Mouse (Mus musculus) heart, postnatal 0 days (tissue): ENCODE data around the gene RPS10-NUDT3. TPM values are rescaled to one million over a fixed set of nuclear protein-coding genes. Genes with fewer than 3 reads are reported as not detected.

Experiments
- ATAC-seq: fragments of 200-750 bp; cut with Nextera tagmentation; 2 replicates; pipeline ENCODE4 v1.8.0; 2017; ENCODE audit warnings: low read depth, moderate number of reproducible peaks, moderate library complexity; ENCODE audit not compliant: insufficient read depth
- DNase-seq: peaks from one replicate; pipeline ENCODE4 v3.0.0-alpha.2; 2016; ENCODE audit warnings: low spot score
- H3K27ac ChIP-seq: fragments of 300-500 bp; sonication (generic); 2 replicates; pipeline ENCODE4 v1.5.1; 2014; ENCODE audit warnings: low read depth, mild to moderate bottlenecking
- H3K27me3 ChIP-seq: fragments of 300-500 bp; sonication (generic); 2 replicates; pipeline ENCODE4 v1.6.1; 2014; ENCODE audit warnings: low read length, mixed read lengths; ENCODE audit not compliant: control insufficient read depth, insufficient read depth
- H3K36me3 ChIP-seq: fragments of 300-500 bp; sonication (generic); replicated peaks from 2 replicates; pipeline ENCODE4 v1.6.1; 2014; ENCODE audit warnings: low read length, mixed read lengths; ENCODE audit not compliant: control insufficient read depth, insufficient read depth
- H3K4me1 ChIP-seq: fragments of 300-500 bp; sonication (generic); 2 replicates; pipeline ENCODE4 v1.6.1; 2014; ENCODE audit warnings: antibody characterized with exemption; ENCODE audit not compliant: control insufficient read depth, insufficient read depth
- H3K4me2 ChIP-seq: fragments of 300-500 bp; sonication (generic); 2 replicates; pipeline ENCODE4 v1.6.1; 2014; ENCODE audit warnings: low read depth, mild to moderate bottlenecking, low read length, moderate library complexity
- H3K4me3 ChIP-seq: fragments of 300-500 bp; sonication (generic); 2 replicates; pipeline ENCODE4 v1.5.1; 2014; ENCODE audit warnings: low read depth, low read length
- H3K9ac ChIP-seq: fragments of 300-500 bp; sonication (generic); replicated peaks from 2 replicates; pipeline ENCODE4 v1.6.1; 2014; ENCODE audit warnings: low read depth, low read length, mixed read lengths
- H3K9me3 ChIP-seq: fragments of 300-500 bp; sonication (generic); replicated peaks from 2 replicates; pipeline ENCODE4 v1.6.1; 2016; ENCODE audit warnings: low read length; ENCODE audit not compliant: control insufficient read depth
- CTCF ChIP-seq: IDR thresholded peaks from 2 replicates; pipeline ENCODE4 v1.5.1; 2016; ENCODE audit warnings: antibody characterized with exemption, control low read depth, low read depth
- EP300 ChIP-seq: IDR thresholded peaks from 2 replicates; pipeline ENCODE4 v1.6.1; 2016; ENCODE audit warnings: antibody characterized with exemption, low read depth
- WGBS: fragments of 180-500 bp; shearing (Covaris S2); extraction: QIAGEN DNeasy Blood & Tissue Kit; methylation state at CpG from one replicate; pipeline ENCODE4 v1.1.7; 2014; 5-methylcytosine and 5-hydroxymethylcytosine counted together
- polyA plus RNA-seq: library from polyadenylated mRNA; unstranded; fragments of >200 nt; fragmentation: Nextera tagmentation; extraction: Ambion mirVana; gene quantifications from 2 replicates; pipeline ENCODE4 v1.2.1, GENCODE M21; 2015
- total RNA-seq: library from RNA; depleted of rRNA; stranded (reverse); fragments of >200 nt; gene quantifications from 2 replicates; pipeline ENCODE4 v1.2.3, GENCODE M21; 2014; ENCODE audit warnings: low replicate concordance

RPS10-NUDT3 gene
- total and polyA plus RNA-seq, 2 experiments from 2014 or later = not detected

GRCm38 (mm10) chr17:27673945-27674344, 38.9 kb upstream of the RPS10-NUDT3 start:
- Histone ChIP-seq H3K27ac (no peak overlapping the region), H3K9ac (no peak overlapping the region), H3K4me2 (no peak overlapping the region), H3K4me3 (no peak overlapping the region), H3K4me1 (no peaks in the 10 kb centered on the region), H3K36me3 (no peaks in the 10 kb centered on the region), H3K9me3 (no peaks in the 10 kb centered on the region), H3K27me3 (no peaks in the 10 kb centered on the region)
- ATAC-seq (no peak), DNase-seq (no peak)
- WGBS = 83% methylated on average over 7 of the region's 7 CpGs
- TF ChIP-seq CTCF (no peak), EP300 (no peak)

DNA sequence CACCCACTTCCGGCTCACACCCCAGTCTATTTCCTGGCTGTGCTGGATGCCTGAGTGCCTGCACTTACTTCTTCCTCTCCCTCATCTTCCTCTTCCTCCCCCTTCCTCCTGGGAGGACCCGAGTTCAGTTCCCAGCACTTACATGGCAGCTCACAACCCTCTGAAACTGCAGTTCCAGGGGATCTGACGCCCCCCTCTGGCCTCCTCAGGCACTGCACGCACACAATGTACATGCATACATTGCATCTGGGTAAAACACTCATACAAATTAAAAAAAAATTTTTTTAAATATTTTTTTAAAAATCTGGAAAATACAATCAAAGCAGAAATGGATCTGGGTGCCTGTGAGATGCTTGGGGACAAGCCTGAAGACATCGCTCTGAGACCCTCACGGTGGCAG, 36.7 kb upstream of the RPS10-NUDT3 start:
- Histone ChIP-seq H3K27ac (no peak overlapping the region), H3K4me3 (no peak overlapping the region), H3K36me3 (no peaks in the 10 kb centered on the region), H3K27me3 (no peaks in the 10 kb centered on the region), H3K9ac (no peak overlapping the region), H3K4me2 (no peak overlapping the region), H3K9me3 (no peaks in the 10 kb centered on the region), H3K4me1 (no peaks in the 10 kb centered on the region)
- 75% methylated on average over 6 of the region's 6 CpGs for WGBS
- TF ChIP-seq CTCF (no peak), EP300 (no peak)
- ATAC-seq (no peak), DNase-seq (no peak)

GRCm38 (mm10) chr17:27658767-27659166, 23.7 kb upstream of the RPS10-NUDT3 start:
- no peak for ATAC-seq
- no peaks in the 10 kb centered on the region for H3K9me3 ChIP-seq
- no peak overlapping the region for H3K9ac ChIP-seq
- no peak overlapping the region for H3K4me2 ChIP-seq
- no peak overlapping the region for H3K4me3 ChIP-seq
- no peak for TF ChIP-seq CTCF
- no peak for TF ChIP-seq EP300
- peaks cover 30% of the 10 kb centered on the region for H3K27me3 ChIP-seq
- peaks cover 6% of the 10 kb centered on the region for H3K4me1 ChIP-seq
- no peak overlapping the region for H3K27ac ChIP-seq
- 65% methylated on average over 7 of the region's 7 CpGs for WGBS
- H3K36me3 ChIP-seq = no peaks in the 10 kb centered on the region
- DNase-seq = no peak

GRCm38 (mm10) chr17:27657123-27657522, 22.1 kb upstream of the RPS10-NUDT3 start:
- Histone ChIP-seq H3K27ac (no peak overlapping the region), H3K4me2 (no peak overlapping the region), H3K36me3 (no peaks in the 10 kb centered on the region), H3K9me3 (no peaks in the 10 kb centered on the region), H3K4me3 (no peak overlapping the region), H3K4me1 (peaks cover 6% of the 10 kb centered on the region), H3K9ac (no peak overlapping the region), H3K27me3 (peaks cover 30% of the 10 kb centered on the region)
- ATAC-seq (no peak), DNase-seq (no peak)
- 76% methylated on average over 8 of the region's 8 CpGs for WGBS
- TF ChIP-seq EP300 (no peak), CTCF (no peak)

DNA sequence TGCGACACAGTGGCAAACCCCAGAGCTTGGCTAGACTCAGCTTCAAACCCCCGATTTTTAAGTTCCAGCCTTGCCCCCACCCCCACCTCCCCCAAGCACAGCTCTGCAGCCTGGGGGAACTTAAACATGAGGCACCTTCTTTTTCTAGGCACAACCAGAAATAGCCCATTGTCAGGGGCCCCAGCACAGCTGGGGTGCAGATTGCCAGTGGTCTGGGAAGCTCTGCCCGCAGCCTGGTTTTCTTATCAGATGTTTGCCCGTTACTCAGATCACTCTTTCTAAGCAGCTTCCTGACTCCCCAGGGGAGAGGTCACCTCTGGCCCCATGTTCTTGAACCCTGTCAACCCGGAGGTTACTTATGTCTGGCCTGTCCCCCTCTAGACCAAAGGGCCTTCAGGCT, 21.4 kb upstream of the RPS10-NUDT3 start:
- H3K36me3 ChIP-seq = no peaks in the 10 kb centered on the region
- DNase-seq = no peak
- H3K4me2 ChIP-seq = no peak overlapping the region; the same call in 1 of the 2 replicates
- no peak overlapping the region for H3K9ac ChIP-seq
- TF ChIP-seq CTCF (no peak), EP300 (no peak)
- H3K4me3 ChIP-seq = no peak overlapping the region
- no peaks in the 10 kb centered on the region for H3K9me3 ChIP-seq
- ATAC-seq = no peak
- peaks cover 30% of the 10 kb centered on the region for H3K27me3 ChIP-seq
- H3K4me1 ChIP-seq = peaks cover 6% of the 10 kb centered on the region
- WGBS = 13% methylated on average over 5 of the region's 5 CpGs
- no peak overlapping the region for H3K27ac ChIP-seq

- Histone ChIP-seq H3K36me3 (no peaks in the 10 kb centered on the region), H3K9ac (no peak overlapping the region), H3K27ac (no peak overlapping the region), H3K9me3 (no peaks in the 10 kb centered on the region), H3K27me3 (peaks cover 30% of the 10 kb centered on the region), H3K4me2 (peak overlapping the region; percentile 68), H3K4me3 (peak overlapping the region; percentile 50), H3K4me1 (peaks cover 6% of the 10 kb centered on the region)
- TF ChIP-seq CTCF = no peak
- TF ChIP-seq EP300 = no peak
- ATAC-seq (no peak), DNase-seq (no peak)
- 4% methylated on average over 14 of the region's 14 CpGs for WGBS
These were observed 21.0 kb upstream of the RPS10-NUDT3 start for GRCm38 (mm10) chr17:27656011-27656399.
